13 mouse cellular contexts compared by ENCODE assay signal in the genomic region with DNA sequence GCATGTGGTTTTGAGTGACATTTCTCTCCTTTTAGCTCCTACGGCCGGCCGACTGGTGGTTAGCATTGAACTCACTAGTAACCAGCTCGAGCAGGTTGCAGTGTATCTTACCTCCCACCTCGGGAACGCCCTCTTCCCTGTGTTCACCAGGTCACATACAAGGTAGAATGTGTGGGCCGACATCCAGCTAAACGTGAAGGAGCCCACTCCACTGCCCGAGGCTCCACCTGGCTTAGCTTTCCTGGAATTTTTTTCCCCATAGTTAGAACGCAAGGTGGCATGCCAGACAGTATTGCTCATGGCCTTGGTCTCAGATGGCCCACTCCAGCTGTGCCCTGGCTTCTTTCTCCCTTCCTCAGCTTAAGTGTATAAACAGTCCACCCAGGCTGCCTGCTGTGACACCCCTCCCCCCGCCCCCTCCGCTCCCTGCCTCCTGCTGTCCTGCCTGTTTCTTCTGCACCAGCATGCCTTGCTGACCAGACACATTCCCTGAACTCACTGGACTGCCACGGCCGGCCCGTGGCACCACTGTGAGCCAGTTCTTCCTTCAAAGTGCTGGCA. TPM values are rescaled to one million over a fixed set of nuclear protein-coding genes. Genes with fewer than 3 reads are reported as not detected.
DNase-seq lines count a peak whose midpoint lies in the region; ATAC-seq lines count a peak whose summit lies in the region.
"Had no signal": no experiment of that assay in that cellular context is flagged by ENCODE, and none has a peak within 500 bp of the region (broad histone marks: within the 10 kb centered on the region; RNA-seq: fewer than 3 reads in every experiment).

No protein-coding gene starts in this region.

- intact Hi-C loops in left cerebral cortex, postnatal 36 days (cut with DNase I) = no loop called here

- DNase-seq in hindbrain, embryonic 10.5 days (ENCODE audit: low spot score) = peak; percentile 26
- peak; percentile 76 for DNase-seq in ES-CJ7 (ENCODE audit: low read depth, low spot score)
- DNase-seq in kidney, adult 8-10 months = peak; percentile 79 to 88
- no peak for DNase-seq in testis, postnatal 14 days (ENCODE audit: low spot score)
- DNase-seq in left cerebral cortex, postnatal 36 days (ENCODE audit: low spot score in 2 of 2) = no peak
- DNase-seq in spleen, adult 12 weeks (ENCODE audit: low spot score) = no peak
- DNase-seq: gastrocnemius, postnatal 10 days; heart, postnatal 4 days; liver, postnatal 0 days had no signal

- no peak overlapping the region for H3K4me3 ChIP-seq in hindbrain, embryonic 10.5 days
- no peak overlapping the region for H3K4me3 ChIP-seq in hindbrain, embryonic 12.5 days
- no peak overlapping the region for H3K4me3 ChIP-seq in lung, embryonic 16.5 days (ENCODE audit: low read length)
- H3K4me3 ChIP-seq: erythroblast, embryonic 14.5 days had no signal

- H3K27me3 ChIP-seq in hindbrain, embryonic 10.5 days (ENCODE audit: insufficient read depth, poor library complexity, severe bottlenecking) = no peaks in the 10 kb centered on the region
- H3K27me3 ChIP-seq in hindbrain, embryonic 12.5 days = no peaks in the 10 kb centered on the region
- H3K27me3 ChIP-seq in lung, embryonic 16.5 days (ENCODE audit: control insufficient read depth, insufficient read depth, low read depth, low read length) = no peaks in the 10 kb centered on the region
- H3K27me3 ChIP-seq: CH12.LX had no signal

- H3K4me1 ChIP-seq in hindbrain, embryonic 10.5 days (replicated peaks) = peaks cover 24% of the 10 kb centered on the region
- peaks cover 13% of the 10 kb centered on the region for H3K4me1 ChIP-seq in hindbrain, embryonic 12.5 days
- peaks cover 26% of the 10 kb centered on the region for H3K4me1 ChIP-seq in lung, embryonic 16.5 days (replicated peaks; ENCODE audit: control insufficient read depth, insufficient read depth, low read length)

- no peak for ATAC-seq in hindbrain, embryonic 12.5 days (ENCODE audit: low FRiP score)
- peak; percentile 76 for ATAC-seq in lung, embryonic 16.5 days (ENCODE audit: low read depth)
- ATAC-seq: liver, postnatal 0 days had no signal

- 45% methylated on average over 15 of the region's 15 CpGs for WGBS in hindbrain, embryonic 10.5 days
- WGBS in hindbrain, embryonic 12.5 days = 43% methylated on average over 15 of the region's 15 CpGs
- WGBS in lung, embryonic 16.5 days = 35% methylated on average over 15 of the region's 15 CpGs

- H3K9me3 ChIP-seq in hindbrain, embryonic 10.5 days = no peaks in the 10 kb centered on the region
- H3K9me3 ChIP-seq in hindbrain, embryonic 12.5 days (replicated peaks) = no peaks in the 10 kb centered on the region
- H3K9me3 ChIP-seq in lung, embryonic 16.5 days (ENCODE audit: control insufficient read depth, low read length) = no peaks in the 10 kb centered on the region

- H3K36me3 ChIP-seq in hindbrain, embryonic 10.5 days = no peaks in the 10 kb centered on the region
- H3K36me3 ChIP-seq in hindbrain, embryonic 12.5 days = no peaks in the 10 kb centered on the region
- H3K36me3 ChIP-seq in lung, embryonic 16.5 days (ENCODE audit: control insufficient read depth, insufficient read depth, low read length) = no peaks in the 10 kb centered on the region

- peak overlapping the region; percentile 14; the same call in 1 of the 2 replicates for H3K27ac ChIP-seq in hindbrain, embryonic 10.5 days
- H3K27ac ChIP-seq in hindbrain, embryonic 12.5 days = no peak overlapping the region
- peak overlapping the region; percentile 41; the same call in 1 of the 2 replicates for H3K27ac ChIP-seq in lung, embryonic 16.5 days (ENCODE audit: low read length)

- H3K9ac ChIP-seq in hindbrain, embryonic 12.5 days = no peak overlapping the region
- H3K9ac ChIP-seq in lung, embryonic 16.5 days (ENCODE audit: low read length) = no peak overlapping the region
- H3K9ac ChIP-seq: liver, postnatal 0 days had no signal

- no peak overlapping the region for H3K4me2 ChIP-seq in hindbrain, embryonic 12.5 days (replicated peaks)
- H3K4me2 ChIP-seq in lung, embryonic 16.5 days (ENCODE audit: low read depth, low read length) = no peak overlapping the region

RNA-seq across cellular contexts. Expression of gene Retreg1, which starts 33.7 kb away (rescaled TPM):
- polyA plus RNA-seq in hindbrain, embryonic 10.5 days (2016; fragmentation: Nextera tagmentation; extraction: Ambion mirVana) = 2.2 and 2.7 TPM in 2 replicates
- 4.5 and 4.7 TPM in 2 replicates for polyA plus RNA-seq in hindbrain, embryonic 12.5 days (2016; fragmentation: Nextera tagmentation; extraction: Ambion mirVana)
- 13.3 and 13.6 TPM in 2 replicates for polyA plus RNA-seq in lung, embryonic 16.5 days (2015; fragmentation: Nextera tagmentation; extraction: Ambion mirVana)
- 10 to 100 TPM; 32.2 to 34.2 TPM for total RNA-seq in left cerebral cortex, postnatal 36 days (2021)
- polyA plus RNA-seq: erythroblast, embryonic 14.5 days had no signal

Comparison
In these comparisons a context has a peak if more than half of its experiments do, and no peak if none do; other contexts are left out.
1. DNase-seq: peak in hindbrain, embryonic 10.5 days (single experiment), ES-CJ7 (single experiment) and kidney, adult 8-10 months (2 of 2); none in testis, postnatal 14 days (single experiment), left cerebral cortex, postnatal 36 days (0 of 2) and spleen, adult 12 weeks (single experiment).